Mouse (Mus musculus) lung, adult 2 months (tissue): ENCODE results near the gene Smg9.

ENCODE experiments used
- CTCF ChIP-seq: fragments of 200-500 bp; IDR thresholded peaks from 2 replicates; pipeline ENCODE4 v1.5.1; 2011; ENCODE audit warnings: mild to moderate bottlenecking, low read length, control low read depth; ENCODE audit not compliant: insufficient read depth
- POLR2A ChIP-seq: fragments of 200-500 bp; IDR thresholded peaks from 2 replicates; pipeline ENCODE4 v1.6.1; 2011; ENCODE audit warnings: low read depth, mild to moderate bottlenecking, control low read depth, low read length, borderline replicate concordance; ENCODE audit errors: extremely low read depth

DNA sequence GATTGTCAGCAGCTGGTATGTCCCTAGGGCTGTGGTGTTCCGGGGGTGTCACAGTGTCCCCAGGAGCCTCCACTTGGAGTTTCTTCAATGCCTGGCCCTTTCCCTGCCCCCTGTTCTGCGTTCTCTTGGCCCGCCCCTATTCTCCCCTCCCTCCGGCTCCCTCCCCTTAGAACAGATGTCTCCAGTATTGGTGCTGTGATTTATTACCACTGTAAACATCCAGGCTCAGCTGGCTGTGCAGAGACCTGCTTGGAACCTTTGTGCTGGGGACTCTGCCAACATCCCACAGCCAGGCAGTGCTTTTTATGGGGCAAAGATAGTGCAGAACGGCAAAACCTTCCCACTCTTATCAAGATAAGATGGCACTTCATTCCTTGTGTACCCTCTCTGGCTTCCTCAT lies 8.3 kb upstream of the Smg9 start:
- no peak for TF ChIP-seq CTCF
- TF ChIP-seq POLR2A = no peak
